Mouse (Mus musculus) thymus, postnatal 14 days (tissue): ENCODE data around the gene Dnlz.
"Not testable (repeated sequence)": the region's sequence is repeated elsewhere in the genome, so short reads cannot be mapped to it uniquely, and the experiment has no call there.

ENCODE experiments used
- DNase-seq: peaks from one replicate; pipeline ENCODE4 v3.0.0; 2021

Gene Dnlz

DNA sequence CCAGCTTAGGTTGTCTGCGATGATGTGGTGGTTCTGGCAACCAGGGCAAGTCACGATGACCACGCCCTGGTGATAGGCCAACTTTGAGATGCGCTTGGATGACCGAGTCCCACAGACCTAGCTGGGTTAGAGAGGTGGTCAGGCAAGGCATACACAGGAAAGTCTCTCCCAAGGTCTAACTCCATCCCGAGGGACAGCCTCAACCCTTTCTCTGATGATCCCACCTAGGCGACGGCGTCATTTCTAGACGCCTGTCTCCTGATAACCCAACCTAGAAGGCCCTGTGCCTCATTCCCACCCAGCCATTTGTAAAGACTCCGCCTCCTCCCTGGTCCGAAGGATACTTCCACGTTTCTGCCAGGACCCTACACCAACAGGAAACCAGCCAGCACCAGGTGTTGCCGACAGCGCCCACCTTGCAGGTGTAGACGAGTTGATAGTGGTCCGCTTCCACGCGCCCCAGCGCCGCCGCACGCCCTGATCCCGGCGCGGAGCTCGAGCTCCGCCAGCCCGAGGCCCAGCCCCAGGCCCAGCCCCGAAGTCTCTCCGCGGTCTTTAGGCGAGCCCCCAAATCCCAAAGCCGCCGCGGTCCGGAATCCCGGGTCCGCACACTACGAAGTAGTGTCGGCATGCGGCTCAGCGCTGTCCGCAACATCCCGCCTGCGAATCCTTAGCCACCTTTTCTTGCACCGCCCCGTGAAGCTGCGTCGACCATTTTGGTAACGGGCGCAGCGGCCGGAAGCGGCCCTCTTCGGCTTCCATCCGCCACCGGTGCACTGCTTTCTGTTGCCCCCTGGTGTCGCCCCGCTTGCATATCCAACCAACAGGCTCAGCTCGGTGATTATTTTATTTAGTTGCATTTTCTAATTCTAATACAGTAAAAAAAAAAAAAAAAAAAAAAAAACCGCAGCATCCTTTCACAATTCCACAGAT lies at the start of gene Dnlz:
TSS of gene Dnlz (minus strand) at position 753 of the 933 bp plus-strand sequence.
- DNase-seq = peak; percentile 96

DNA sequence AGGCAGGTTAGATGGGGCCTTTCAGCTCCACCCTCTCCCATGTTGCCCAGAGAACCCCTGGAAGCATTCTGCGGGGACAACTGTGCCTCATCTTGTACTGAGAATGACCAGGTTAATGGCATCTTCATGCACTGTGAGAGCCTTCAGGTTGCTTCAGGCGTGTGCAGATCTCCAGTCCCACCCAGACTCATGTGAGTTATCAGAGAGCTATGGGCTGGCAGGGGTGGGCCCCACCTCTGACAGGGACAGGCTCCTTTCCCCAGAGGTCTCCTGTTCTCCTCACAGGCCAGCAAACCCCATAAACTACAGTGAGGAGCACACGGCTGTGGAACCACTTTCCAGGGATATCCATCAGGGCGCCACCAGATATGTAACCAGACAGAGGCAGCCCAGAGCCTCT lies 49.1 kb upstream of the Dnlz start:
- no peak for DNase-seq

DNA sequence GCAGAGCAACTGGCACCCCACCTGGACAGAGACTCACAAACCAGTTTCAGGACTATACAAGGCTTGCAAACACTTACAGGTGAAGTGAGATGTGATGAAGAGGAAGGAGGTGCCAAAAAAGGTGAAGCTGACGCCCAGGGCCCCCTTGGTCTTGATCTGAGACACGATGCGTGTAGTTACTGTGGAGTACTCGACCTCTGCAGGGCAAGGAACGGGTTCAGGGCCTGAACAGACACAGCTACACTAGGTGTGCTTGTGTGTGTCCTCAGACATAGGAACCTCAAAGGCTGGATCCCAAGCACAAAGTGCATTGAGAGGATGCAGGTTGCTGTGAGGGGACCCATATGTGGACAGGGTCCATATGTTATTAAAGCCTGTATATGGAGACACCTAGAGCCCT lies 48.4 kb upstream of the Dnlz start:
- no peak for DNase-seq

DNA sequence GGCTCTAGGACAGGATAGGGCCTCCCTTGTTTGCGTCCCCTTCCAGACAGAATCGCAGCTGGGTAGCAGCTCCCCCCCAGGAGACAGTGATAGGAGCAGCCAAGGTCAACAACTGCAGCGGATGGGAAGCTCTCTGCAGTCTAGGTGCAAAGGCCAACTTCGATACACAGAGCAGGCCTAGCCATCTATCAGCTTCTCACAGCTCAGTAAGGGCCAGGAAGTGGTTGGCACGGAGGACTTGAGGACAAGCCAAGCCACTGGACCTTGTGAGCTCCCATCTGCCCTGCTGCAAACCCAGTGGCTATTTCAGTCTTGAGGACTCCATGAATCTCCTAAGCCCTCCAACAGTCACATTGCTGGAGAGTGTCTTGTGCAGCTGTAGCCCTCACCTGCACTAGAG lies 47.7 kb upstream of the Dnlz start:
- no peak for DNase-seq

DNA sequence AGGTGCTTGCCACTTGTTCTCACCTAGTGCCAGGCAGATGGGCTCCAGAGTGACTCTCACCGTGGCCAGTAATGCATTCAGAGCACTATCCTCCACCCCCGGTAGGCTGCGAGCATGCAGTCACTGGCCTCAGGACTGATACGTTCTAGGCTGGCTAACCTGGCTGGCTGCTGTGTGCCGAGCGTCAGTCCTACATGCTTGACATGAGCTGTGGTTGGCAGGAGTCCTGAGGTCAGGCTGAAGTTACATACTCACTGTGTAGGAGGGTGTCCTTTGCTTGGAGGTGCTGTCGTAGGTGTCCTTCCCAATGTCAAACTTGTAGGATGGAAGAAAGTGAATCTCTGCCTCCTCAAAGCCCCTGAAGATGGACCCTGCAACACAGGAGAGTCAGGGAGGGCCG lies 47.1 kb upstream of the Dnlz start:
- DNase-seq = no peak

DNA sequence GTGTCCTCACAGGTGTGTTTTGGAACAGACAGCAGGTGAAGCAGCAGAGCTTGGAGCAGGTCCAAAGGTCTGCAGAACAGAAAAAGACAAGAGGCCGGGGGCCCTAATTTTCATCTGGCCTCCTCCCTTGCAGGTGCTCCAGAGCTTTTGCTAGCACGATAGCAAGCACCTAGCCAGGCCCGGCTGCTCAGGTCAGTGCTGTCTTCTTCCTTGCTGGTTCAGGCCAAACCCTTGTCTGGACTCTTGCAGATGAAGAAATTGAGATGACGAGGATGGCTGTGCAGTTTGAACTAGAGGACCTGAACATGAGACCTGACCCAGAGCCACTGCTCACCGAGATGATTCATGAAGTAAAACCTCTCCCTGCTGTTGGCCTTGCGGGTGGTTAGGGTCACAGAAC lies 39.7 kb upstream of the Dnlz start:
- DNase-seq = no peak

DNA sequence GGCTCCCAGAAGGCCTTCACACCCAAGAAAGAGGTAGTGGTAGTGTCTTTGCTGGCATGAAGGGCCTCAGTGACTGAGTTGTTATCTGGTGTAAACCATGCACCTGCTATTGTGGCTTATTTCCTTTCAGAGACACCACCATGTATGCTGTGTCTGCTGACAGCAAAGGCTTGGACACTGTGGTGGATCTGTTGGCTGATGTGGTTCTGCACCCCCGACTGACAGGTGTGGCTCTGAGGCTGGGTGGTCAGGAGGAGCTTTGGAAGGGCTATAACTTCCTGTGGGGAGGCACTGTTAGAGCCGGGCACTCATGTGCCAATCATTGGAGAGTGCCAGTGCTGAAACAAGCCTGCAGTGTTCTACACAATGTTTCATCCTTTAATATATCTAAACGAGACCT lies 39.0 kb upstream of the Dnlz start:
- DNase-seq = no peak

DNA sequence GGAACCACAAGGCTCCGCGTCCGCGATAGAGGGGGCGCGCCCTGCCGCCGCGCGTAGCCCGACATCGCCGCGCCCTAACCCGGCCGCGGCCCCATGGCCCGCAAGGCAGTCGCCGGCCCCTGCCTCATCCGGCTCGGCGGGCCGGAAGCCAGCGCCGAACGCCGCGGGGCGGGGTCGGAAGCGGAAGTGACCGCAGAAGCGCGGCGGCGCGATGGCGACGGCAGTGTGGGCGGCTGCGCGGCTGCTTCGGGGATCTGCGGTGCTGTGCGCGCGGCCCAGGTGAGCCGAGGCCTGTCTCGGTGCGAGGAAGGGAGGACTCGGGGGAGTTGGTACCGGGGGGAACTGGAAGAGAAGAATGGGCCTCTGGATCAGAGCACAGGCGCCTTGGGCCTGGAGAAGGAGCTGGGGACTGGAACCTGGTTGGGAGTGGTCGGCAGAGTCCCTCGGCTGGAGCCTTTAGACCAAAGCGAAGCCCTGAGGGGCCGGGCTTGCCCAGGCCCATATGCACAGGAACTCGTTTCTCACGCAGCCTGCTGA lies 37.3 kb upstream of the Dnlz start, which contains the start of the genes Entr1 and Pmpca:
TSS of gene Entr1 (minus strand) at position 163 of the 537 bp plus-strand sequence.
TSS of gene Pmpca (plus strand) at position 186 of the 537 bp plus-strand sequence.
- DNase-seq = peak; percentile 90

DNA sequence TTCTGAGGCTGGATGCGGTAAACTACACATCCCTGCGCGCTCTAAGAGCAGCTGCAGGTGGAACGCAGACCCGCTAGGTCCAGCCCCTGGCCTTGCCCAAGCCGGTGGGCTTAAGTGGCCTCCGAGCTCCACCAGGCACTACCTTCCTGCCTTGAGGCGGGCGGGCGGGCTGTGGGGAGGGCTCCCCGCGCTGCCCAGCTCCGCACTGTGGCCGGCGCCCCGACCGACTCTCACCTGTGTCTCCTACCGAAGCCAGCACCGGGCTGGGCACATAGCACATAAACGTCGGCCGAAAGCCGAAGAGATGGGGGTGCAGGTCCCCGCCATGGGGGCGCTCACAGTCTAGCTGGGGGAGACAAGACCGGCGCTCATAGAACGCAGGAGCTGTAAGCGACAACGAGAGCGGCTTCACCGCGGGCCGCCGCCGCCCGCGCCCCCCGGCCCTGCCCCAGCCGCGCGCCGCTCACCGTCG lies 36.8 kb upstream of the Dnlz start:
- DNase-seq = no peak

DNA sequence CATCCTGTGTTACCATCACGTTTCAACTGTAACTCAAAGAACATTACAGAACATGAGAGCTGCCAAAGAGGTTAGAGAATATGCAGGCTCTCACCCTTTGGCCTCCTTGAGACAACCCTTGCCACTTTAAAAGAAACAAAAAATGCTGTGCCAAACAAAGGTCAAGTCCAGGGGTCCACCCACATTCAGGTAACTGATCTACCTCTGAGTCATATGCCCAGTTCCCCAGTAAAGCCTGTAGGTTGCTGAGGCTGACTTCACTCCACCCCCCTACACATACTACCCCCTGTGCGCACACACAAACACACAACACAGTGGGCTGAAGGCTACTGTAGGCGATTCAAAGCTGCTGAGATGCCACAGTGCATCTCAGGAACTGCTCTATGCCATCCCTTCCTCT lies 35.8 kb upstream of the Dnlz start:
- no peak for DNase-seq

DNA sequence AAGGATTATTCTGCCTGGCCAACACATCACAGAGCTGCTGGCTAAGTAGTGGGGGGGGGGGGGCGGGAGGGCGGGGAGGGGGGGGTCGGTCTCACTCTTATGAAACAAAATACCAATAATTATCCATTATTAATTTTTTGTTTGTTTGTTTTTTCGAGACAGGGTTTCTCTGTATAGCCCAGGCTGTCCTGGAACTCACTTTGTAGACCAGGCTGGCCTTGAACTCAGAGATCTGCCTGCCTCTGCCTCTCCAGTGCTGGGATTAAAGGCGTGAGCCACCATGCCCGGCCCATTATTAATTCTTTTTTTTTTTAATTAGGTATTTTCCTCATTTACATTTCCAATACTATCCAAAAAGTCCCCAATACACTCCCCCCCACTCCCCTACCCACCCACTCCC lies 29.0 kb upstream of the Dnlz start:
- DNase-seq = not testable (repeated sequence)

DNA sequence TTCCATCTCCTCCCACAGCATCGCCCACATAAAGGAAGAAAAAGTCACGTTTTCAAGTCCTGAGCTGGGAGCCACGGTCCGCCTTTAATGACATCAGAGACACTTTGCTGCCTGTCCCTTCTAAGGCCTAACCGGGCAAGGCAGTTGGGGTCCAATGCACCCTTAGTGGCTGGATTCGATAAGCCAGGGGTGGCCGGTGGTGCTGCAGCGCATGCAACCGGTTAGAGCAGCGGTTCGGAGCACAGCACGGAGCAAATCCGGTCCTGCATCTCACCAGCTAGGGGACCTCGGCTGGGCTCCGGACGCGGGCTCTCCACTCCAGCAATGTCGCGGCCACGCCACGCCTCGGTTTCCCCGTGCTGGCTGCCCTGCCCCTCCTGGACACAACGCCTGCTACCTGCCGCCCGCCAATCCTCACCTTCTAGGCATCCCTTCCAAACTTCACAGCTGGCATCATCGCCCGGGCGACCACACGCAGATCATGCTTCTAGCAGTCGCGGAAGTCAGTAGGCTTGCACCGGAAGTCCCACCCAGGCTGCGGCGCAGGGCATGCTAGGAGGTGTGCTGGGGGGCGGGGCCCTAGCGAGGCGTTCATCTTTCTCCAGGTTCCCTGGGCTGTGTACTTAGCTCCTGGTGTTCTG lies 28.3 kb upstream of the Dnlz start, which contains the start of gene Snapc4:
TSS of gene Snapc4 (minus strand) at position 523 of the 641 bp plus-strand sequence.
- DNase-seq = peak; percentile 88

DNA sequence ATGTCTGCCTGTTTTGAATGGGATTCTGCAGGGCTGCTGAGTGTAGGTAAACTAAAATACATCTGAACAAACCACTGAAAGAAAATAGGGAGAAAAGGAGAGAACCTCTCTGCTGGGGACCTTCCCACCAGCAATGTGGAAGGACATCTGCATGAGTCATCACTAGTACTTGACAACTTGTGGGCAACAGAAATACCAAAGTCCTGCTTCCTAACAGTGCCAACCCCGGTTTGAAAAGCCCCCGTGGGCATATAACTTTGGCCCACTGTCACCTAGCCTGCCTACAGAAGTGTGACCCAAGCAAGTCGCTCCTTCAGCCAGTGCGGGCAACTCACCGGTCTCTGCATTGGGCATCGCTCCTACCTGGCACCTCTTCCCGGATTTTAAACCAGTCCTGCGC lies 20.5 kb upstream of the Dnlz start:
- no peak for DNase-seq

DNA sequence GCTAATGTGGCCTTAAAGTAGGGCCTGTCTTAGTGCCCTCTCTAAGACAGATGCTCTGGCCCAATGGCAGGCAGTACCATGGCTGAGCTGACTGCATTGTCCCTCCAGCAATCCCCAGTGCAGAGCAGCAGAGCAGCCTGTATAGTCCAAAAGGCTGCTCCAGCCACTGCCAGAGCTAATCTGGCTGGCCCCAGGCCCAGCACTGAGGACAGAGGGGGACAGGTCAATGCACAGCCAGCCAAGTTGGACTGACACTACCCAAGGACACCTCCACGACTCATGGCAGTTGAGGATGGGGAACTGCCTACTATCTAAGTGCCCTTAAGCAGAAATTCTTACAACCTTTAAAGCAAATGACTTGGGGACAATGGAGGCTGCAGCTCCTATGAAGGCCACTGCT lies 16.7 kb upstream of the Dnlz start:
- DNase-seq = no peak

DNA sequence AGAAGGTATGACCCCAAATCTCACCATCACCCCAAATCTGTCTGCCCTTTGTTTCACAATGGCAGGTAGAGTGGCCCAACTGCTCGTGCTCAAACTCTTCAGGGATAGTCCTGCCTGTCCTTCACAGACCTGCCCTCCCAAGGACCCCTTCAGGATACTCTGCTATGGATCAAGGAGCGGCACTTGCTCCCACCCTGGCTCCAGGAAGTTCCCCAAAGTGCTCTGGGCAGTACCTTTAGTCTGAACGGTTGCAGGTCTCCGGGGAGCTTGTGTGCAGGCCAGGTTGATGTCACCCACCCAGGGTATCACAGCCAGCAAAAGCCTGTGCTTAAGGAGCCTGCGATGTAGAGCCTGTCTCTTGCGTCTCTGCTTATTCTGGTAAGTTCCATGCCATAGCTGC lies 16.0 kb upstream of the Dnlz start:
- DNase-seq = no peak

DNA sequence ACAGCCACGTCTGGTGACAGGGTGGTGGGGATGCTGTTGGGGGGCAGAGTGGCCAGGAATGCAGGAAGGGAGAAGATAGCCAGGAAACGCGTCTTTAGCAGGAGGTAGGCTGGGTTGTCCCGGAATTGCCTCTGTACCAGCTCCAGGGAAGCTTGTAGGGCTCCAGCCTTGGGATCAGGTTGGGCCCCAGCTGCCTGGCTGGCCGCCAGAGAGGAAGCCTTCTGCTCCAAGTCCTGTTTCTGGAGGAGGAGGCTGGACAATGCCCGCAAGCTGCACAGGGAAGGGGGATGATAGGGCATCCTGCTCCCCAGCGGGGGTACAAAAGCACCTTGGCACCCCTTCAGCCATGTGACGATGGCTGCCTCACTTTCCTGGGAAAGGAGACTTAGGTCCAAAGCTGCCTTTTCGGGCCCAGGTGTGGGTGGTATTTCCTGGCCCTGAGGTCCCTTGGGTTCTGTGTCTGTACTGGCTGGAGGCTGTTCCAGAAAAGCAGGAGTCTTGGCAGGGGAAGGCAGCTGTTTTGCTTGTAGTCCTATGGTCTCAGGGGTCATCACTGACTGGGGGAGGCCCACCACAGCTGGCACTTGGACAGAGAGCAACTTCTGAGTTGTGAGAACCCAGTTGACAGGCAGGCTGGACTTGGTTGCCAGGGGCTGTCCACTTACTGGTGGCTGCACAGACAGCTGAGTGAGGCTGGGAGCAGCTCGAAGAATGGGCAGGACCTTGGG lies 13.0 kb upstream of the Dnlz start:
- no peak for DNase-seq

DNA sequence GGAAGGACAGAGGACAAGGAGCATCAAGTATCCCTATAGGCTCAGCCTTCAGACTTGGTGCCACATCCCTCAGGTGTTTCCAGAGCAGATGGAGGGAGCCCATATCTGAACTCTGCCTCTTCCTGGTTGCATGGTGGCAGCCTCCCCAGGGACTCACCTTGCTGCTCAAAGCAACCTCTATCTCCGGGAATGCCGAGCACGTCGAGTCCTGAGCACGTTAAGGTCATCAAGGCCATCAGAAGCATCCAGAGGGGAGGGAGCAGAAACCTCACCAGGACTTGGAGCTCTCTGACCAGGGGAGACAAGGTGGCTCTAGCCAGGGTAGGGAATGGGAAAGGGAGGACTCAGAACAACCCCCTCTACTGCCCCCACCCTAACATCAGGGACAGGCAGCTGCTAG lies 11.6 kb upstream of the Dnlz start:
- no peak for DNase-seq

DNA sequence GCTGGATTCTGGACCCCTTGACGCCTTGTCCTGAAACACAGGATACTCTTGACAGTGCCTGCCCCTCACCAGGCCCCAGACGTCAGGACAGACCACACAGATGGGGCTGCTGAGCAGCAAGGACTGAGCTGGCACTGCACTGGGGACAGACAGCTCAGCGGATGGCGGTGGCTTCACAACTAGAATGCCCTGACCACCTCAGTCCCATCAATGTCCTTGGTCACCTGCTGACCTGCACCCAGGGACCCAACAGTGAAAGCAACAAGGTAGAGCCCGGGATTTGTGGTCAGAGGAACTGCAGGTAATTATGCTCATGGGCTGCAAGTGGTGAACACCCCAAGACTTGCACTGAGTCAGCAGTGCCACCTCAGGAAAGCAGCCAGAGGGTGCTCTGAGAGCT lies 11.1 kb upstream of the Dnlz start:
- no peak for DNase-seq

DNA sequence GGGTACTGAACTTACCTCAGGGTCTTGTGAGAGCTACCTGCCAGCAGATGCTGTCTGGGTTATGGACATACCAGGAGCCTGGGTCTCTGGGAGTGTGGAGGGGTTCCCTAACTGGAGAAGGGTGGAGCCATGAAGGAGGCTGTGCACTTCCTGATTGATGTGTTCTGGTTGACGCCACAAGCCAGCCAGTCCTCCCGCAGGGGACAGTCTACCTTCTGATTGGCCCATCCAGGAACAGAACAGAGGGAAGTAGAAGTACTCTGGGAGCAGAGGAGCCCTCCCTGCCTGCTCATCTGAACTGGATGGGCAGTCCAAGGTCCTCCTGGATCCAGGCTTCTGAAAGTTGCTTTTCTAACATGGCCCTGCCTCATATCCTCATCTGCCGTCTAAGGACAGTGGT lies 8.9 kb upstream of the Dnlz start, which contains the start of gene Card9:
TSS of gene Card9 (minus strand) at position 147 of the 400 bp plus-strand sequence.
- no peak for DNase-seq

DNA sequence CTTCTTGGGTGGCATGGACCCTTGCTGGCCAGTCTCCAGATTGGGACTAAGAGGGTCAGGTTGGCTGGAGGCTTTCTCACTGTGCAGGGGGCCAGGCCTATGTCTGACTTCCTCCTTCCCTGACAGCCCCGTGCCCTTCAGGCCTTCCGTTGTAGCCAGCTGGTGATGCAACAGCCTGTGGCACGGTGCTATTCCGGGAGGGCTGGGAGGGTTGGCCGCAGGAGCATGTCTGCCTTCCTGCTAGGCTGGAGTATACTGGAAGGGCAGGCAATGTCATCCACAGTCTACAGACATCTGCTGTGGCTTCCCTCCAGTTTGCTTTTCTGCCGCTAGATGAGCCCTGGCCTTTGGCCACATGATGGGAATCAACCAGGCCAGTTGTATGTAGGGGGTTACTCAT lies 8.1 kb upstream of the Dnlz start:
- no peak for DNase-seq

DNA sequence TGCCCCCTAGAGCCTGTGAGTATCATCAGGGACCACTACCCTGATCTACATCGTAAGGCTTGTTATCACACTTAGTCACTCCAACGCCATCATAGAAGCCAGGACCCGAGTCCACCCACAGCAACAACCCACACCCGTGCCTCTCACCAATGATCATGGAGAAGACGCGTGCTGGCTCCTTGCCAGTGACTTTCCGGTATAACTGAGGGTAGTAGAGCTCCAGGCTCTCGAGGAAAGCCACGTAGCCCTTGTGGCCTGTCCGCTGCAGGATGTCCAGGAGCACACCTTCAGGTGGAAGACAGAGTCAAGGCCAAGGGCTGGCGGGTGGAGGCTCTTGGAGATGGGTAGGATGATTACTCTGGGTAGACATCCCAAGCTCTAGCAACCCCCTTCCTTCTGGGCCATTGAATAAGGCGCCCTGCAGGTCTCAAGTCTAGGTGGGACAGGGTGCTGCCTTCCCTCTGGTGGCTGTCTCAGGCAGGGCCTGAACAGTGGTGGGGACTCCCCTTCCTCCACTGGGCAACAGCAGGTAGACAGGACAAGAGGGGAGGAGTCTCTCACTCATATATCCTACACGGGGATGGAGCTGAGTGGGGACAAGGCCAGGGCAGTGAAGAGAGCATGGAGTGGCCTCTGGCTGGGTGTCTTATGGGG lies 6.9 kb upstream of the Dnlz start:
- no peak for DNase-seq

DNA sequence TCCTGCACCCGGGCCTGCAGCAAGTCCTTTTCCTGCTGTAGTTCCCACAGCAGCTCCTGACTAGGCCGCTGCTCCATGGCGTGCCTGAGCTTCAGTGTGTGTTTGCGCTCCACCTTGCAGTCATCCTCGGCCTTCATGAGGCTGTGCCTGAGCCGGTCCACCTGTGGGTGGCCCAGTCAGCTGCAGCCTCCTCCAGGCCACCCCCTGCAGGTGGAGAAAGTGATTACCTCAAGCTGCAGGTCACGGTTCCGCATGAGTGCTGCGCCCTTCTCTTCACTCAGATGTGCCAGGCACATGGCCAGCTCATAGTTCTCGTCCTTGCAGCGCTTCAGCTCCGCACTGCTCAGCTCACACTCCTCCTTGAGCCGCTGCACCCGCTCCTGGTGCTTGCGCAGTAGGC lies 5.6 kb upstream of the Dnlz start:
- DNase-seq = no peak
